Mouse (Mus musculus): ENCODE measurements at regions not wholly inside any gene's neighbourhood (a gene's known extent, or its start where the extent isn't known, plus 50 kb on each side); places are given as distances from the start of the nearest gene placed in this dataset.

- no peak for DNase-seq
- intact Hi-C loops (cut with DNase I; ENCODE audit: low total_unique reads) = no loop called here
These were observed 395.5 kb upstream of the Tle4 start for GRCm38 (mm10) chr19:14993344-14993743.

- intact Hi-C loops (cut with DNase I; ENCODE audit: low total_unique reads) = no loop called here
- DNase-seq = no peak
These were observed 372.3 kb upstream of the Tle4 start for GRCm38 (mm10) chr19:14970161-14970560.

GRCm38 (mm10) chr19:14968283-14968682 is 370.4 kb upstream of the Tle4 start:
- DNase-seq = no peak
- intact Hi-C loops (cut with DNase I; ENCODE audit: low total_unique reads) = no loop called here

GRCm38 (mm10) chr19:14957727-14958126 is 359.9 kb upstream of the Tle4 start:
- no peak for DNase-seq
- intact Hi-C loops (cut with DNase I; ENCODE audit: low total_unique reads) = no loop called here

GRCm38 (mm10) chr19:14957154-14957553 is 359.3 kb upstream of the Tle4 start:
- DNase-seq = no peak
- intact Hi-C loops (cut with DNase I; ENCODE audit: low total_unique reads) = no loop called here

GRCm38 (mm10) chr19:14956392-14956791 is 358.5 kb upstream of the Tle4 start:
- DNase-seq = no peak
- intact Hi-C loops (cut with DNase I; ENCODE audit: low total_unique reads) = no loop called here

- DNase-seq = no peak
- intact Hi-C loops (cut with DNase I; ENCODE audit: low total_unique reads) = no loop called here
These were observed 358.1 kb upstream of the Tle4 start for GRCm38 (mm10) chr19:14955969-14956368.

GRCm38 (mm10) chr19:14940207-14940952 is 342.5 kb upstream of the Tle4 start:
- intact Hi-C loops (cut with DNase I; ENCODE audit: low total_unique reads) = no loop called here
- DNase-seq = no peak

GRCm38 (mm10) chr19:14922238-14922637 is 324.4 kb upstream of the Tle4 start:
- intact Hi-C loops (cut with DNase I; ENCODE audit: low total_unique reads) = no loop called here
- no peak for DNase-seq

GRCm38 (mm10) chr19:14911056-14911850 is 313.4 kb upstream of the Tle4 start:
- DNase-seq = no peak
- intact Hi-C loops (cut with DNase I; ENCODE audit: low total_unique reads) = no loop called here

- intact Hi-C loops (cut with DNase I; ENCODE audit: low total_unique reads) = no loop called here
- DNase-seq = no peak
These were observed 297.0 kb upstream of the Tle4 start for GRCm38 (mm10) chr19:14894875-14895274.

- intact Hi-C loops (cut with DNase I; ENCODE audit: low total_unique reads) = no loop called here
- no peak for DNase-seq
These were observed 294.5 kb upstream of the Tle4 start for GRCm38 (mm10) chr19:14892390-14892758.

- no peak for DNase-seq
- intact Hi-C loops (cut with DNase I; ENCODE audit: low total_unique reads) = no loop called here
These were observed 294.0 kb upstream of the Tle4 start for GRCm38 (mm10) chr19:14891689-14892389.

- intact Hi-C loops (cut with DNase I; ENCODE audit: low total_unique reads) = no loop called here
- DNase-seq = no peak
These were observed 293.2 kb upstream of the Tle4 start for GRCm38 (mm10) chr19:14891090-14891428.

GRCm38 (mm10) chr19:14890241-14891089 is 292.6 kb upstream of the Tle4 start:
- DNase-seq = no peak
- intact Hi-C loops (cut with DNase I; ENCODE audit: low total_unique reads) = no loop called here

GRCm38 (mm10) chr19:14889794-14890193 is 291.9 kb upstream of the Tle4 start:
- DNase-seq = no peak
- intact Hi-C loops (cut with DNase I; ENCODE audit: low total_unique reads) = no loop called here

- DNase-seq = no peak
- intact Hi-C loops (cut with DNase I; ENCODE audit: low total_unique reads) = no loop called here
These were observed 286.0 kb upstream of the Tle4 start for GRCm38 (mm10) chr19:14883707-14884421.

GRCm38 (mm10) chr19:14880818-14881217 is 283.0 kb upstream of the Tle4 start:
- intact Hi-C loops (cut with DNase I; ENCODE audit: low total_unique reads) = no loop called here
- DNase-seq = no peak

- intact Hi-C loops (cut with DNase I; ENCODE audit: low total_unique reads) = no loop called here
- no peak for DNase-seq
These were observed 276.1 kb upstream of the Tle4 start for GRCm38 (mm10) chr19:14873986-14874385.

All from gastrocnemius, postnatal 14 days (tissue).